Mouse (Mus musculus) olfactory bulb, adult 2 months (tissue): ENCODE results near the gene Asap2. TPM values are rescaled to one million over a fixed set of nuclear protein-coding genes. Genes with fewer than 3 reads are reported as not detected.

ENCODE experiments used
- H3K27ac ChIP-seq: fragments of 200-500 bp; 2 replicates; pipeline ENCODE4 v1.5.1; 2012; ENCODE audit warnings: low read depth, low read length; ENCODE audit not compliant: insufficient read depth
- H3K4me1 ChIP-seq: fragments of 200-500 bp; 2 replicates; pipeline ENCODE4 v1.6.1; 2012; ENCODE audit warnings: low read length; ENCODE audit not compliant: control insufficient read depth, insufficient read depth
- H3K4me3 ChIP-seq: fragments of 200-500 bp; 2 replicates; pipeline ENCODE4 v1.5.1; 2012; ENCODE audit warnings: mild to moderate bottlenecking, low read depth, low read length, moderate library complexity; ENCODE audit not compliant: insufficient read depth
- CTCF ChIP-seq: fragments of 200-500 bp; IDR thresholded peaks from 2 replicates; pipeline ENCODE4 v1.5.1; 2012; ENCODE audit warnings: low read depth, mild to moderate bottlenecking, low read length, moderate library complexity; ENCODE audit not compliant: insufficient read depth
- POLR2A ChIP-seq: fragments of 200-500 bp; IDR thresholded peaks from 2 replicates; pipeline ENCODE4 v1.6.1; 2012; ENCODE audit warnings: mild to moderate bottlenecking, low read depth, low read length, moderate library complexity; ENCODE audit not compliant: insufficient read depth
- WGBS: fragments of 180-500 bp; shearing (Covaris S2); methylation state at CpG from one replicate; pipeline ENCODE4 v1.1.7; 2018; 5-methylcytosine and 5-hydroxymethylcytosine counted together
- polyA plus RNA-seq: library from polyadenylated mRNA; stranded (reverse); fragments of >200 nt; gene quantifications from 2 replicates; pipeline ENCODE4 v1.2.4, GENCODE M21; 2012; ENCODE audit warnings: low replicate concordance; ENCODE audit not compliant: missing spikeins, insufficient read depth, insufficient read length

Asap2 gene
- polyA plus RNA-seq, 1 experiment: not detected

- TF ChIP-seq POLR2A (no peak), CTCF (no peak)
- Histone ChIP-seq H3K4me1 (no peaks in the 10 kb centered on the region), H3K4me3 (no peak overlapping the region), H3K27ac (no peak overlapping the region)
- 81% methylated on average over 4 of the region's 4 CpGs for WGBS
Measured at GRCm38 (mm10) chr12:21306721-21307120, 316.5 kb downstream of the Asap2 start.

- TF ChIP-seq CTCF (no peak), POLR2A (no peak)
- no peaks in the 10 kb centered on the region for H3K4me1 ChIP-seq
- no peak overlapping the region for H3K27ac ChIP-seq
- WGBS: 90% methylated on average over 5 of the region's 5 CpGs
- no peak overlapping the region for H3K4me3 ChIP-seq
Measured at GRCm38 (mm10) chr12:21312201-21312600, 321.9 kb downstream of the Asap2 start.

GRCm38 (mm10) chr12:21315923-21316868, 325.9 kb downstream of the Asap2 start, which contains the start of gene Iah1:
Gene Iah1 (plus strand): TSS chr12:21316389.
- Histone ChIP-seq H3K4me1 (no peaks in the 10 kb centered on the region), H3K4me3 (peak within 1 kb of the TSS; percentile 91), H3K27ac (peak within 1 kb of the TSS; percentile 71)
- WGBS: 2% methylated on average over 59 of the region's 59 CpGs
- TF ChIP-seq POLR2A (peak; percentile 73), CTCF (no peak)

GRCm38 (mm10) chr12:21316869-21317265, 326.6 kb downstream of the Asap2 start:
- WGBS: 13% methylated on average over 7 of the region's 7 CpGs
- Histone ChIP-seq H3K4me3 (no peak overlapping the region), H3K27ac (no peak overlapping the region), H3K4me1 (no peaks in the 10 kb centered on the region)
- TF ChIP-seq POLR2A (no peak), CTCF (no peak)

- TF ChIP-seq CTCF: no peak; the same call in 1 of the 2 replicates
- no peak for TF ChIP-seq POLR2A
- H3K4me1 ChIP-seq: no peaks in the 10 kb centered on the region
- no peak overlapping the region for H3K27ac ChIP-seq
- 68% methylated on average over 12 of the region's 12 CpGs for WGBS
- no peak overlapping the region for H3K4me3 ChIP-seq
Measured at GRCm38 (mm10) chr12:21318143-21318895, 328.1 kb downstream of the Asap2 start.
